Mouse (Mus musculus) limb, embryonic 12.5 days (tissue): ENCODE data around the gene Erich3. TPM values are rescaled to one million over a fixed set of nuclear protein-coding genes. Genes with fewer than 3 reads are reported as not detected.

Source experiments
- ATAC-seq: fragments of 200-750 bp; cut with Nextera tagmentation; 2 replicates; pipeline ENCODE4 v1.8.0; 2017; ENCODE audit warnings: low read depth, moderate TSS enrichment; ENCODE audit not compliant: insufficient number of reproducible peaks, insufficient read depth, low FRiP score, low TSS enrichment
- H3K27ac ChIP-seq: fragments of 300-500 bp; sonication (generic); 2 replicates; pipeline ENCODE4 v1.5.1; 2016; ENCODE audit warnings: mild to moderate bottlenecking, moderate library complexity
- H3K27me3 ChIP-seq: fragments of 300-500 bp; sonication (generic); 2 replicates; pipeline ENCODE4 v1.6.1; 2016; ENCODE audit warnings: mild to moderate bottlenecking, moderate library complexity
- H3K36me3 ChIP-seq: fragments of 300-500 bp; sonication (generic); 2 replicates; pipeline ENCODE4 v1.6.1; 2016; ENCODE audit warnings: mild to moderate bottlenecking, moderate library complexity
- H3K4me1 ChIP-seq: fragments of 300-500 bp; sonication (generic); replicated peaks from 2 replicates; pipeline ENCODE4 v1.6.1; 2016
- H3K4me2 ChIP-seq: fragments of 300-500 bp; sonication (generic); 2 replicates; pipeline ENCODE4 v1.6.1; 2016; ENCODE audit warnings: mild to moderate bottlenecking, moderate library complexity
- H3K4me3 ChIP-seq: fragments of 300-500 bp; sonication (generic); replicated peaks from 2 replicates; pipeline ENCODE4 v1.5.1; 2016; ENCODE audit warnings: mild to moderate bottlenecking
- H3K9ac ChIP-seq: fragments of 300-500 bp; sonication (generic); replicated peaks from 2 replicates; pipeline ENCODE4 v1.6.1; 2016; ENCODE audit warnings: mild to moderate bottlenecking, moderate library complexity
- H3K9me3 ChIP-seq: fragments of 300-500 bp; sonication (generic); 2 replicates; pipeline ENCODE4 v1.6.1; 2016; ENCODE audit warnings: mild to moderate bottlenecking, moderate library complexity
- WGBS: fragments of 180-500 bp; shearing (Covaris S2); methylation state at CpG from one replicate; pipeline ENCODE4 v1.1.7; 2016; 5-methylcytosine and 5-hydroxymethylcytosine counted together
- polyA plus RNA-seq: library from polyadenylated mRNA; unstranded; fragments of >200 nt; fragmentation: Nextera tagmentation; extraction: Ambion mirVana; gene quantifications from 2 replicates; pipeline ENCODE4 v1.2.1, GENCODE M21; 2016

Gene Erich3
- polyA plus RNA-seq, 1 experiment from 2014 or later = 0.15 TPM

DNA sequence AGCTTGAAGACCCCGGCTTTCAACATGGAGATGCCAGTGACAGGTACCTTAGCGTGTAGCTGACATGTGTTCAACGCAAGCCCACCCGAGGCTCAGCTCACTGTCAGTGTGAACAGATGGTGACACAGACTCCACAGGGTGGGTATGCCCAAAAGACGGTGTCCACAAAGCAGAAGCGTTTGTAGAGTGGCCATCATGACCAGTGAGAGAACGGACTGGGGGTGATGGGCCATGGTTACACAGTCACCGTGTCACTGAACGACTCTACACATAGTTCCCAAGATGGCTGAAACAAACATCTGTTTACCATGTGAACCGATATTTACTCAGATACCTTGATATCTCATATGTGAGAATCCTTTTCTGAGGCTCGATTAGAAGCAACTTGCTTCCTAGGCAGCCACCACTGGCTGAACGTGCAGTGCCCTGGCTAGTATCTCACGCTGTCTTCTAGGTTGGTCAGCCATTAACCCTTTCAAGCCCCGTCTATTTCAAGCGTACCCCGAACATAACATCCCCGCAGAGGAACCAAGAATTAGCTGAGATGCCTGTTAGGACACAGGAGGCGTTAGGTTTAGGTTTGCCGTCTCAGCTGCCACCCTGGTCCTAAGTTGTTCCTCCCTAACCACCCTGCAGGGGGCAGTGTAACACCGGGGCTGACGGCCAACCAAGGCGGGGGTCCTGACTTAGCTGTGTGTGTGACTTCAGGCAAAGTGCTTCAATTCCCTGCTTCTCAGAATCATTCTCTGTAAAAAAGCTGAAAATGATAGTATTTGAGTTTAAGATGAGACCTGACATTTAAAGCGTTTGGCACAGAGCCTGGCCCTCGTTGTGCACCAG is 10.9 kb upstream of the Erich3 start:
- WGBS = 45% methylated on average over 24 of the region's 24 CpGs
- no peak overlapping the region for H3K4me3 ChIP-seq
- H3K27ac ChIP-seq = no peak overlapping the region
- 0 out of 2 replicates have a peak, but pooled peaks cover 3% of the 10 kb centered on the region for H3K4me1 ChIP-seq
- H3K4me2 ChIP-seq = no peak overlapping the region
- no peaks in the 10 kb centered on the region for H3K9me3 ChIP-seq
- no peaks in the 10 kb centered on the region for H3K36me3 ChIP-seq
- no peak overlapping the region for H3K9ac ChIP-seq
- H3K27me3 ChIP-seq = peaks cover 49% of the 10 kb centered on the region
- peak; percentile 64 for ATAC-seq

DNA sequence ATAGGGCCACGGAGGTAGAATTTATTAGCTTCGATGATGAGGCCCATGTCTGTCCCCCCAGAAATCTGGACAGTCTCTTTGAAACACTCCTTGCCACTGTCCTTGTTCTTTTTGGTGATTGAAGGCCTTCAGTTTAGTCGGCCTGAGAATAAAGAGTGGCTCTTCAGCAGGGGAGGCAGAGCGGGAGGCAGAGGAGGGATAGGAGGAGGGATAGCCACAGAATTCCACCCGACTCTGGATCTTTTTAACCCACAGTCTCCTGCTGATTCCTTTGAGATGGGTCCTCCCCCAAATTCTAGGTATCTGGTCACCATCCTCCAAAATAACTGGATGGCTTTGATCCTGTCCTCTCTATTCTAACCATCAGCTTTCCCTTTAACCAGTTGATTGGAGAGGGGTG is 10.2 kb upstream of the Erich3 start:
- no peak overlapping the region for H3K27ac ChIP-seq
- peaks cover 47% of the 10 kb centered on the region for H3K27me3 ChIP-seq
- ATAC-seq = no peak
- no peak overlapping the region for H3K4me3 ChIP-seq
- WGBS = 61% methylated on average over 5 of the region's 5 CpGs
- H3K9me3 ChIP-seq = no peaks in the 10 kb centered on the region
- no peaks in the 10 kb centered on the region for H3K36me3 ChIP-seq
- H3K4me1 ChIP-seq = 0 out of 2 replicates have a peak, but pooled peaks cover 3% of the 10 kb centered on the region
- no peak overlapping the region for H3K9ac ChIP-seq
- H3K4me2 ChIP-seq = no peak overlapping the region

DNA sequence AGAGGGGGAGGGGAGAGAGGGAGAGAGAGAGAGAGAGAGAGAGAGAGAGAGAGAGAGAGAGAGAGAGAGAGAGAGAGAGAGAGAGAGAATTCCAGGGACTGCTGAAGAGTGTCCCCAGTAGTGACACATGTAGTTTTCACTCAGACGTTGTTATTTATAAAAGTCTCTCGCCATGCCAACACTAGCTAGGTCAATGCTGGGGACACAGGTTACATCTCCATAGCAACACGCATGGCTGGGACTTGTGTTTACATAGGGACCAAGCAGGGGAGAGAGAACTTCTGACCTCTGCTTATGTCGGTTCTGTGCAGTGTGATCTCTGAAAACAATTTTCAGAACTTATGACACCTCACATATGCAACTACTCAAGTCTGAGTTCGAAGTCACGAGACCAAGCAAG is 9.4 kb upstream of the Erich3 start:
- Histone ChIP-seq H3K4me3 (no peak overlapping the region), H3K27ac (no peak overlapping the region), H3K9ac (no peak overlapping the region), H3K4me2 (no peak overlapping the region), H3K27me3 (peaks cover 42% of the 10 kb centered on the region), H3K9me3 (no peaks in the 10 kb centered on the region), H3K36me3 (no peaks in the 10 kb centered on the region), H3K4me1 (0 out of 2 replicates have a peak, but pooled peaks cover under 1% of the 10 kb centered on the region)
- 64% methylated on average over 6 of the region's 6 CpGs for WGBS
- no peak for ATAC-seq

GRCm38 (mm10) chr3:154654901-154655300 is 8.8 kb upstream of the Erich3 start:
- no peak overlapping the region for H3K27ac ChIP-seq
- no peak overlapping the region for H3K4me2 ChIP-seq
- H3K36me3 ChIP-seq = no peaks in the 10 kb centered on the region
- H3K4me1 ChIP-seq = no peaks in the 10 kb centered on the region
- peaks cover 38% of the 10 kb centered on the region for H3K27me3 ChIP-seq
- ATAC-seq = no peak
- no peaks in the 10 kb centered on the region for H3K9me3 ChIP-seq
- 74% methylated on average over 12 of the region's 12 CpGs for WGBS
- H3K9ac ChIP-seq = no peak overlapping the region
- no peak overlapping the region for H3K4me3 ChIP-seq

DNA sequence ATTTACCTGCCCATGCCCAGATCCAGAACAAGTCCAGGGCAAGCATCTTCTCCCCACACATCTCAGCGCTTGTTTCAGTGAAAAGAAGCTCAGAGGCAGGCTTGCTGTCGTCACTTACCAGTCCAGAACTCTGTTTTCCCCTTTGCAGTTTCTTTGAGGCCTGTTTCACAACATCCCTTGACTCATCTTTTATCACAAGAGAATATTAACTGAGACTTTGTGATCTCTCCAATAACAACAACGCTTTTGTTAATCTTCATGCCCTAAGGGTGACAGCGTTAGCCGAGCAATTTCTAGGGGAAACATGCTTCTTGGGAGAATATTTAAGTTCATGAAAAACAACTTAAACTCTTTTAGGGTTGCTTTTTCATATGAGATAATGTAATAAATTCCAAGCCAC is 7.9 kb upstream of the Erich3 start:
- H3K4me2 ChIP-seq = no peak overlapping the region
- H3K4me1 ChIP-seq = no peaks in the 10 kb centered on the region
- no peak overlapping the region for H3K4me3 ChIP-seq
- no peak overlapping the region for H3K27ac ChIP-seq
- H3K36me3 ChIP-seq = no peaks in the 10 kb centered on the region
- H3K9ac ChIP-seq = no peak overlapping the region
- ATAC-seq = no peak
- peaks cover 36% of the 10 kb centered on the region for H3K27me3 ChIP-seq
- H3K9me3 ChIP-seq = no peaks in the 10 kb centered on the region
- WGBS = 88% methylated on average over 5 of the region's 5 CpGs

DNA sequence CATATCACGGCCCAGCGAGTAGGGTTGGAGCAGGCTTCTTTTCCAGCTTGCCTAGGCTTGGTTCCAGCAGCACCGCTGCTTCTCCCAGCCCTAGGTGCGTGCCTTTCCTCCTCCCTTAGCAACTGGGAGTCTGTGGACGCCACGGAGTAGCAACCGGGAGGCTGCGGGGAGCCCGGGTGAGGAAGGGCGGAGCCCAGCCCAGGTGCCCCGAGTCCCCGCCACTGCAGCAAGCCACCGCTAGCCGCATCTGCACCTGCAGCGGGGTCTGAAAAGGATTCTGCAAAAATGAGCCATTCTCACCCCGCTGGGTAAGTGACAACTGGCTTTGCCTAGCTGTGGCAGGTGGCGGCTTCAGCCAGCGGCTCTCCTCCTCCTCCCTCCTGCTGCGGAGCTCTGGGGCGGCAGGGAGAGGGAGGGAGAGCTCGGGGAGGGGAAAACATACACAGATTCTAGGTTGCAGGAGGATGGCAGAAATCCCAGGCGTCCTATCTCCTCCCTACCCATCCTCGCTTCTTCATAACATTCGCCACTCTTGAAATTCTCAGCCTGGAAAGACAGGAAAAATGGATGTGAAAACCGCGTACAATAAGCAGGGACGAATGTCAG is 420 bp downstream of the Erich3 start:
- 3% methylated on average over 26 of the region's 27 CpGs for WGBS
- Histone ChIP-seq H3K27ac (no peak overlapping the region), H3K4me3 (peak overlapping the region; percentile 34), H3K9me3 (no peaks in the 10 kb centered on the region), H3K27me3 (peaks cover 40% of the 10 kb centered on the region), H3K4me2 (peak overlapping the region; percentile 62), H3K4me1 (peaks cover 18% of the 10 kb centered on the region), H3K36me3 (no peaks in the 10 kb centered on the region), H3K9ac (0 out of 2 replicates have a peak overlapping the region, but pooled peaks have one; percentile 37)
- peak; percentile 56; the same call in 1 of the 2 replicates for ATAC-seq

DNA sequence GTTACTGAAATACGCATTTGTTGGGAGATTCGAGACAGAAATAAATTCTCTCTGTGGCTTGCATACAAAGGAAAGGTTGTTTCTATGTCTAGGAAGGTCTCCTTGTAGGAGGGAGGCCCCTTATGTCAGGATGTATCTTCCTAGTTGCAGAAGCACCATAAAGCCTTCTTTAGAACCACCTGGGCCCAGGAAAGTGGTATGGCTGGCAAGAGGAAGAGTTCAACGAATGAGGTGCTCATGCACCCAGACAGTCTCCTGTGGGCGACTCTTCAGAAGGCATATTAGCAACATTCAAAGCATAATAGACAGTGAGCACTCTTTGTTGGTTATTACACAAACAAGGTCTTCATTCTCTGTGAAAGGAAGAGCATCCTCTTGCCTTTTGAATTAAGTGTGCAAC is 977 bp downstream of the Erich3 start:
- Histone ChIP-seq H3K9ac (no peak overlapping the region), H3K27ac (no peak overlapping the region), H3K4me3 (no peak overlapping the region), H3K4me2 (peak overlapping the region; percentile 62; the same call in 1 of the 2 replicates), H3K9me3 (no peaks in the 10 kb centered on the region), H3K36me3 (no peaks in the 10 kb centered on the region), H3K27me3 (peaks cover 40% of the 10 kb centered on the region), H3K4me1 (peaks cover 18% of the 10 kb centered on the region)
- WGBS = 35% methylated on average over 4 of the region's 4 CpGs
- no peak for ATAC-seq

DNA sequence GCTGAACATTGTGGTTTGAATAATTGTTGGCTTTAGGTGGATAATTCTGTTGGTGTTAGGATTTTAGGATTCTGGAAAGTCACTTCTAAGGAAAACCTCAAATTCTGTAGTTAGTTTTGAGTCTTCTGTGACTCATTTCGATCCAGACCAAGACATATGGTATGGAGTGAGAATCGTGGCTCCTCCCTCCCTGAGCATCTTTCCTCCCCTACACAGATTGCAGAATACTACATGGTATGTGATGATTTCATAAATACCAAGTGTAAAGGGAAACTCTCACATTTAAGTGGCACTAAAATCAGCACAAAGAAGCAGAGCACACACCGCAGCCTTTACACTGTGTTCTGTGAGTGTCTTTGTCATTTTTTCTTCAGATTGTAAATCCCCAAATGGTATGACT is 4.8 kb downstream of the Erich3 start:
- 85% methylated on average over 3 of the region's 3 CpGs for whole genome bisulfite sequencing
- Histone ChIP-seq H3K9me3 (no peaks in the 10 kb centered on the region), H3K9ac (no peak overlapping the region), H3K4me1 (peaks cover 15% of the 10 kb centered on the region), H3K27ac (no peak overlapping the region), H3K27me3 (peaks cover 24% of the 10 kb centered on the region), H3K4me3 (no peak overlapping the region), H3K36me3 (no peaks in the 10 kb centered on the region), H3K4me2 (no peak overlapping the region)
- ATAC-seq = no peak

GRCm38 (mm10) chr3:154670584-154670983 is 6.9 kb downstream of the Erich3 start:
- ATAC-seq = no peak
- Histone ChIP-seq H3K9ac (no peak overlapping the region), H3K4me2 (no peak overlapping the region), H3K9me3 (no peaks in the 10 kb centered on the region), H3K4me1 (peaks cover 7% of the 10 kb centered on the region), H3K4me3 (no peak overlapping the region), H3K27ac (no peak overlapping the region), H3K36me3 (no peaks in the 10 kb centered on the region), H3K27me3 (peaks cover 3% of the 10 kb centered on the region; the same call in 1 of the 2 replicates)
- 85% methylated on average over 6 of the region's 6 CpGs for WGBS

DNA sequence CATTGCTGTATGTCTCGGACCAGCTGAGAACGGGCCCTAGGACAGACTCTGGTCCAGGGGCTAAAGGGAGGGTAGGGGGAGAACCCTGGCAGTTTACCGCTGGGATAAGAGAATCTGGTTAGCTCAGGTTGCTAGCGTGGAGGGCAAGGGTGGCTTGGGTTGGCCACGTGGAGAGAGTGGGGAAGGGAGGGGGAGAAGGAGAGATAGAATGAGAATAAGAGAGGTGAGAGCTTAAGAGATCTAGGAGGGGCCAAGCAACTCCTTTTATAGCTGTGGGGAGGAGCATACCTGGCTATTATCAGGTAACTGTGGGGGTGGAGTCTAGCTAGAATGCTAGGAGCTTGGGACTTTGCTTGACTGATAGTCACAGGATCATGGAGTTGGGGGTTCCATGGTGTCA is 7.4 kb downstream of the Erich3 start:
- Histone ChIP-seq H3K27ac (no peak overlapping the region), H3K4me2 (no peak overlapping the region), H3K9ac (no peak overlapping the region), H3K9me3 (no peaks in the 10 kb centered on the region), H3K4me1 (peaks cover 7% of the 10 kb centered on the region), H3K4me3 (no peak overlapping the region), H3K27me3 (no peaks in the 10 kb centered on the region), H3K36me3 (no peaks in the 10 kb centered on the region)
- WGBS = 73% methylated on average over 5 of the region's 5 CpGs
- ATAC-seq = no peak

DNA sequence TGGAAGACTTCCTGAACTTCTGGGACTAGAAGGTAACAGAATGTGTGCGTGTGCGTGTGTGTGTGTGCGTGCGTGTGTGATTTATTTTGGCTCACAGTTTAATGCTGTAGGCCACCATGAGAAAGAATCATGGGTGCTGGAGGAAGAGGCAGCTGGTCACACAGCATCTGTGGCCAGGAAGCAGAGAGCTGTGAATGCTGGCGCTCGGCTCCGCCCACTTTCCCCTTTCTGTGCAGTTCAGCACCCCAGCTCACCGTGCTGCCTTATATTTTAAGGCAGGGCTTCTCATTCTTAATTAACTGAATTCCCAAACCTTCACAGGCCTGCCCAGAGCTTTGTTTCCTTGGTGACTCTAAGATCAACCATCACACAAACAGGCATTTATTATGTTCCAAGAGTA is 9.7 kb downstream of the Erich3 start:
- no peak overlapping the region for H3K27ac ChIP-seq
- ATAC-seq = no peak; the same call in 1 of the 2 replicates
- H3K4me1 ChIP-seq = no peaks in the 10 kb centered on the region
- no peak overlapping the region for H3K9ac ChIP-seq
- WGBS = 62% methylated on average over 8 of the region's 8 CpGs
- H3K4me2 ChIP-seq = no peak overlapping the region
- H3K27me3 ChIP-seq = no peaks in the 10 kb centered on the region
- no peaks in the 10 kb centered on the region for H3K9me3 ChIP-seq
- H3K36me3 ChIP-seq = no peaks in the 10 kb centered on the region
- H3K4me3 ChIP-seq = no peak overlapping the region
